Mouse (Mus musculus): Measurements from ENCODE around the gene Shkbp1. TPM values are rescaled to one million over a fixed set of nuclear protein-coding genes. Genes with fewer than 3 reads are reported as not detected.
A peak's percentile ranks its signal among the peaks of the same experiment; 100 is the strongest.

Shkbp1 gene
- polyA plus RNA-seq, 1 experiment from 2014 or later = 31.2 TPM

GRCm38 (mm10) chr7:27307551-27307950 is 48.3 kb downstream of the Shkbp1 start:
- ATAC-seq (0 out of 2 replicates have a peak, but pooled peaks have one; percentile 16), DNase-seq (ENCODE audit: low spot score) (no peak)
- no peak overlapping the region for H3K4me3 ChIP-seq (ENCODE audit: low read depth, low read length)
- no peak overlapping the region for H3K27ac ChIP-seq (ENCODE audit: low read length)
- no peak for TF ChIP-seq EP300 (IDR thresholded peaks at IDR 0.05)
- peak; percentile 58 for TF ChIP-seq CTCF (IDR thresholded peaks at IDR 0.05)
- H3K4me2 ChIP-seq (replicated peaks; ENCODE audit: low read depth, low read length) = no peak overlapping the region
- no peaks in the 10 kb centered on the region for H3K9me3 ChIP-seq (ENCODE audit: low read length)
- H3K27me3 ChIP-seq (replicated peaks; ENCODE audit: insufficient read depth, low read length) = no peaks in the 10 kb centered on the region
- WGBS = 66% methylated on average over 9 of the region's 9 CpGs
- H3K9ac ChIP-seq (replicated peaks; ENCODE audit: low read depth) = no peak overlapping the region
- H3K36me3 ChIP-seq (ENCODE audit: insufficient read depth, low read length) = 0 out of 2 replicates have a peak, but pooled peaks cover 5% of the 10 kb centered on the region
- peaks cover 3% of the 10 kb centered on the region; the same call in 1 of the 2 replicates for H3K4me1 ChIP-seq (ENCODE audit: insufficient read depth, low read depth, low read length)

GRCm38 (mm10) chr7:27306161-27307160 is 49.4 kb downstream of the Shkbp1 start:
- Histone ChIP-seq H3K4me1 (ENCODE audit: insufficient read depth, low read depth, low read length) (peaks cover 3% of the 10 kb centered on the region), H3K4me2 (replicated peaks; ENCODE audit: low read depth, low read length) (no peak overlapping the region), H3K27ac (ENCODE audit: low read length) (no peak overlapping the region), H3K9ac (replicated peaks; ENCODE audit: low read depth) (no peak overlapping the region), H3K4me3 (ENCODE audit: low read depth, low read length) (no peak overlapping the region), H3K9me3 (ENCODE audit: low read length) (no peaks in the 10 kb centered on the region), H3K36me3 (ENCODE audit: insufficient read depth, low read length) (0 out of 2 replicates have a peak, but pooled peaks cover 5% of the 10 kb centered on the region), H3K27me3 (replicated peaks; ENCODE audit: insufficient read depth, low read length) (no peaks in the 10 kb centered on the region)
- DNase-seq (ENCODE audit: low spot score) (peak; percentile 55), ATAC-seq (no peak)
- no peak for TF ChIP-seq EP300 (IDR thresholded peaks at IDR 0.05)
- TF ChIP-seq CTCF (IDR thresholded peaks at IDR 0.05) = peak; percentile 86
- WGBS = 77% methylated on average over 24 of the region's 24 CpGs

GRCm38 (mm10) chr7:27305091-27305730 is 50.6 kb downstream of the Shkbp1 start:
- no peak overlapping the region for H3K4me2 ChIP-seq (replicated peaks; ENCODE audit: low read depth, low read length)
- 82% methylated on average over 17 of the region's 17 CpGs for WGBS
- H3K4me1 ChIP-seq (ENCODE audit: insufficient read depth, low read depth, low read length) = peaks cover 3% of the 10 kb centered on the region
- no peak for ATAC-seq
- no peak for TF ChIP-seq CTCF (IDR thresholded peaks at IDR 0.05)
- TF ChIP-seq EP300 (IDR thresholded peaks at IDR 0.05) = no peak
- 0 out of 2 replicates have a peak, but pooled peaks cover 5% of the 10 kb centered on the region for H3K36me3 ChIP-seq (ENCODE audit: insufficient read depth, low read length)
- DNase-seq (ENCODE audit: low spot score) = no peak
- H3K27me3 ChIP-seq (replicated peaks; ENCODE audit: insufficient read depth, low read length) = no peaks in the 10 kb centered on the region
- no peaks in the 10 kb centered on the region for H3K9me3 ChIP-seq (ENCODE audit: low read length)
- no peak overlapping the region for H3K27ac ChIP-seq (ENCODE audit: low read length)
- no peak overlapping the region for H3K4me3 ChIP-seq (ENCODE audit: low read depth, low read length)
- no peak overlapping the region for H3K9ac ChIP-seq (replicated peaks; ENCODE audit: low read depth)

- Histone ChIP-seq H3K27me3 (replicated peaks; ENCODE audit: insufficient read depth, low read length) (no peaks in the 10 kb centered on the region), H3K4me3 (ENCODE audit: low read depth, low read length) (no peak overlapping the region), H3K9ac (replicated peaks; ENCODE audit: low read depth) (no peak overlapping the region), H3K36me3 (ENCODE audit: insufficient read depth, low read length) (0 out of 2 replicates have a peak, but pooled peaks cover 5% of the 10 kb centered on the region), H3K9me3 (ENCODE audit: low read length) (no peaks in the 10 kb centered on the region), H3K4me2 (replicated peaks; ENCODE audit: low read depth, low read length) (no peak overlapping the region), H3K4me1 (ENCODE audit: insufficient read depth, low read depth, low read length) (no peaks in the 10 kb centered on the region; the same call in 1 of the 2 replicates), H3K27ac (ENCODE audit: low read length) (no peak overlapping the region)
- WGBS = 5% methylated on average over 11 of the region's 11 CpGs
- DNase-seq (ENCODE audit: low spot score) (peak; percentile 87), ATAC-seq (peak; percentile 71)
- TF ChIP-seq CTCF (IDR thresholded peaks at IDR 0.05) (peak; percentile 99), EP300 (IDR thresholded peaks at IDR 0.05) (no peak)
Observed at GRCm38 (mm10) chr7:27302172-27302571, 53.6 kb downstream of the Shkbp1 start.

GRCm38 (mm10) chr7:27300801-27301200 is 55.0 kb downstream of the Shkbp1 start:
- Histone ChIP-seq H3K36me3 (ENCODE audit: insufficient read depth, low read length) (0 out of 2 replicates have a peak, but pooled peaks cover under 1% of the 10 kb centered on the region), H3K27me3 (replicated peaks; ENCODE audit: insufficient read depth, low read length) (no peaks in the 10 kb centered on the region), H3K4me2 (replicated peaks; ENCODE audit: low read depth, low read length) (no peak overlapping the region), H3K4me3 (ENCODE audit: low read depth, low read length) (no peak overlapping the region), H3K9me3 (ENCODE audit: low read length) (no peaks in the 10 kb centered on the region), H3K9ac (replicated peaks; ENCODE audit: low read depth) (no peak overlapping the region), H3K27ac (ENCODE audit: low read length) (no peak overlapping the region), H3K4me1 (ENCODE audit: insufficient read depth, low read depth, low read length) (no peaks in the 10 kb centered on the region; the same call in 1 of the 2 replicates)
- DNase-seq (ENCODE audit: low spot score) (no peak), ATAC-seq (no peak)
- TF ChIP-seq EP300 (IDR thresholded peaks at IDR 0.05) = no peak
- TF ChIP-seq CTCF (IDR thresholded peaks at IDR 0.05) = no peak
- 65% methylated on average over 5 of the region's 5 CpGs for WGBS

GRCm38 (mm10) chr7:27300351-27300750 is 55.5 kb downstream of the Shkbp1 start:
- Histone ChIP-seq H3K27ac (ENCODE audit: low read length) (no peak overlapping the region), H3K4me1 (ENCODE audit: insufficient read depth, low read depth, low read length) (no peaks in the 10 kb centered on the region; the same call in 1 of the 2 replicates), H3K4me2 (replicated peaks; ENCODE audit: low read depth, low read length) (no peak overlapping the region), H3K9ac (replicated peaks; ENCODE audit: low read depth) (no peak overlapping the region), H3K36me3 (ENCODE audit: insufficient read depth, low read length) (no peaks in the 10 kb centered on the region), H3K4me3 (ENCODE audit: low read depth, low read length) (no peak overlapping the region), H3K27me3 (replicated peaks; ENCODE audit: insufficient read depth, low read length) (no peaks in the 10 kb centered on the region), H3K9me3 (ENCODE audit: low read length) (no peaks in the 10 kb centered on the region)
- ATAC-seq = no peak
- no peak for TF ChIP-seq CTCF (IDR thresholded peaks at IDR 0.05)
- TF ChIP-seq EP300 (IDR thresholded peaks at IDR 0.05) = no peak
- WGBS = 84% methylated on average over 4 of the region's 4 CpGs
- no peak for DNase-seq (ENCODE audit: low spot score)
